Mouse (Mus musculus): ENCODE results near the gene Atp6ap2.
"Not testable (repeated sequence)": the region's sequence is repeated elsewhere in the genome, so short reads cannot be mapped to it uniquely, and the experiment has no call there.

The Atp6ap2 gene

DNA sequence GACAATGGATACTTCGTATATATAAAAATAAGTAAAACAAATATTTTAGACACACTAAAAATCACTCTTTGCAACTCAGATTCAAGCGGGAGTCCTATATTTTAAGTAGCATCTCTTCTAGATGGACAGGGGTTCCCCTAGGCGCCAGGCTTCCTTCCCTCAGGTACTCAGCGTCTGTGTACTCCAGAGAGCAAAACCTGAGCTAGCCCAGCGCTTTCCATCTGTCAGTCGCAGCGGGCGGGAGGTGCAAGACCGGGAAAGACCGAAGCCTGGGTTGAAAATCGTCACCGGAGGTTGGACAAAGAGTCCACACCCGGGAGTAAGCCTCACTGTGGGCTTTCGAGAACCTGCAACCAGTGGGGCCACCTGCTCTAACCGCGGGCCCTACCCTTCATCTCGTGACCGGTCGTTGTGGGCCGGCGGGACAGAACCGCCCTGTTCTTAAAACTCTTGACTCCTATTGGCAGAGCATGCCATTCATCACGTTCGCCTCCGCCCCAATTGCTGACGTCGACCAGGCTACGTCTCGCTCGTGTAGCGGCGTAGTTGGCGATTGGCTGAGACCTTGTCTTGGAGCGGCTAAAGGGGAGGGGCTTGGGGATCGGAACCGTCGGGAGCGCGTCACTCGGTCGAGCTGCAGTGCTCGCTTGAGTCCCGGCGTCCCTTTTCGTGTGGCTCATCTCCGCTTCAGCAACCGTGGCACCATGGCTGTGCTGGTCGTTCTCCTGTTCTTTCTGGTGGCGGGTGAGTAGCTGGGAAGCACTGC, at the start of gene Atp6ap2:
Gene Atp6ap2, plus strand, starts transcription at position 610 of the 766 bp plus-strand sequence.
- DNase-seq (ENCODE audit: extremely low spot score, low read depth, low spot score), result peak; percentile 64

DNA sequence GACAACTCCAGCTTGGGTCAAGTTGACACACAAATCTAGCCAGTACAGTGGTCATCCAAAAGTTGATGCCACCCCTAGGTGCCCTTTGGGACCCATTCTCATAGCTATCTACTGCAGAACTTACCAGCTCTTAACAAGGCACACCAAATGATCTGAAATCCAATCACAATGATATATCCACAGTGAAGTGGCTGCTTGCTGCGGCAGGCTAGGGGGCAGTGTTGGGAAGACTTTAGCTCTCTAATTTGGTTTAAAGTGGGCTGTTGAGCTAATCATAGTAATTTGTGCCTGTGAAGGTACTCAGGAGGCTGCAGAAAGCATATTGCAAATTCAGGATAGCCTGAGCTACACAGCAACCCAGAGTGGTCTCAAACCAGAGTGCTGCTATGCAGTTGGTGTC, 43.2 kb upstream of the Atp6ap2 start:
- no peak for DNase-seq (ENCODE audit: extremely low spot score, low read depth, low spot score)

DNA sequence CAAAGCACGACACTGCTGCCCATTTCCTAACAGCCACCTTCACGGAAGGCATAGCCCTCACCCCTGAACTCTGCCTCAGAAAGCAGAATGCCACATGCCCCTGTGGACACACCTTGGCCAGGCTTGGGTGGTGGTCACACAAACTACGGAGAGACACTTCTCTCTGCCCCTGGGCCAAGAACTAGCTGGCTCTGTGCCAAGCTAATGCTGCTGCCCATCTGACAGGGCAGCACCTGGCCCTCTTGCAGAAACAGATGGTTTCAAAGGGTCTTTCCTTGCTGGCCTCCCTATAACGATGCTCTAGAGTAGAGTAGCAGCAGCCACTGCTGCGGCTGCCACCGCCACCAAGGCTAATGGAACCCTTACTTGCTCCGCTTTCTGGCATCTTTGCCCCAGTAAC, 30.5 kb upstream of the Atp6ap2 start:
- no peak for DNase-seq (ENCODE audit: extremely low spot score, low read depth, low spot score)

DNA sequence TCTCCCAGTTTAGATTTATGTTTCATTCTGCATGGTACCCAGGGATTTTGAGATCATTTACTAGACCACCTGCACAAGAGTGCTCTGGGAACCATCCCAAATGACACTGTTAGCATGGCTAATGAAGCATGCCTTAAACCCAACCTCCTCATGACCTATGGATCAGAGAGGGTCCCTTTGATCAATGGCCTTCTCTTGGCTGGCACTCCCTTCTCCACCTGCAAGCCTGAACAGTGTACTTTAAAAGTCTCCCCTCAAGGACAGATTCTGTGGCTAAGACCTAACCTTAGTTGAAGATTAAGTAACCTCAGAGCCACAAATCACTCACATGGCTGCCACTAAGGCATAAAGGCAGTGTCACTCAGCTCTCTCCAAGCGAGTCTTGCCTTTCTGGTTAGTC, 16.2 kb upstream of the Atp6ap2 start:
- DNase-seq (ENCODE audit: extremely low spot score, low read depth, low spot score), result no peak

DNA sequence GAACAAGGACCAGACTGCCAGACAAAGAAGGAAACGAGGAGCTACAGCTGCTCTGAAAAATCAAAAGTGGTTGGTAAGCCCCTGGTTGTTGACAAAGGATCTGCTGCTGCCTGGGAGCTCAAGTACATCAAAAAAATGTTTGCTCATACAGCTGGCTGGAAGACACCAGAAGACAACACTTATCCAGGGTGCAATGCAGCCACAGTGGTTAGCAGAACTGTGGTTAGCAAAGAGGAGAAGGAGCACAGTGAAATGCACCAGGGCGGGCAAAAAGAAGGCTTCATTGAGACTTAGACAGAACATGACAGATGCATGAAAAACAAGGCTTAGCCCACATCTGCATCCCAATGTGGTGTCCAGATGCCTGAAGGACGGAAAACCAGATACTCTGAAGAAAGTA, 9.7 kb upstream of the Atp6ap2 start:
- DNase-seq (ENCODE audit: extremely low spot score, low read depth, low spot score), result no peak

DNA sequence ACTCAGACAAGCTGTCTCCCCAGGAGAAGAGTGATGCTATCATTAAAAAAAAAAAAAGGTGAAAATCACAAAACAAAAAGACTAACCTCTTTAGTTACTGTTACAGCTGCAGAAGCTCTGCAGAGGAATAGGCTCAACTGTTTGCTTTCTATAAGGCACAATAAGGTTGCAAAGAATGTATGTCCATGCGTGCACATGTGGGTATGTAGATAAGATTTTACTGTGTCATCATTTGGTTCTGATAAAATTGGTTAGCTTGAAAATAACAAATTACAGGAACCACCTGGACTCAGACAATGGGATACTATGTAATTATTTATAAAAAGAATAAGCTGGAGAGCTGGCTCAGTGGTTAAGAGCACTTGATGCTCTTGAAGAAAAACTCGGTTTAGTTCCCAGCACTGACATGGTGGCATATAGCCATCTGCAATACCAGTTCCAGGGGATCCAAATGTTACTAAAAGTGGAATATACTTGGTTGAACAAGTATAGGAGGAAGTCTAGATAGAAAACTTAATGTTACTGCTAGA, 9.2 kb upstream of the Atp6ap2 start:
- no peak for DNase-seq (ENCODE audit: extremely low spot score, low read depth, low spot score)

DNA sequence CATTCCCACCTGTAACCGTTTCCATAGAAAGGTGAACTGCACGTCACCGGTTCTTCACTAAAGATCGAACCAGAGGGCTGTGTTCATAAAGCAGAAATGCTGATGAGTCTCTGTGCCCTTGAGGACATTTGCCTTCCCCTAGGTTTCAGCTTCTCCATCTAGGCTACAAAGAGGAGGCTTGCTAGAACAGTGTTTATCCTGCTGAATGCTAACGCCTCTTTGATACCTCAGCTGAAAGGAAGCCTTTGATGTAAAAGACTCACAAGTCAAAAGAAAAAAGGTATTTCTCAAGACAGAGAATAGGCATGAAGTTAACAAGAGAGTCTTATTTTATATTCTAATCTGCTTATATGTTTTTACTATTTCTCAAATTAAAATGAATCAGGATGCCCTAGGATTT, 4.3 kb upstream of the Atp6ap2 start:
- no peak for DNase-seq (ENCODE audit: extremely low spot score, low read depth, low spot score)

DNA sequence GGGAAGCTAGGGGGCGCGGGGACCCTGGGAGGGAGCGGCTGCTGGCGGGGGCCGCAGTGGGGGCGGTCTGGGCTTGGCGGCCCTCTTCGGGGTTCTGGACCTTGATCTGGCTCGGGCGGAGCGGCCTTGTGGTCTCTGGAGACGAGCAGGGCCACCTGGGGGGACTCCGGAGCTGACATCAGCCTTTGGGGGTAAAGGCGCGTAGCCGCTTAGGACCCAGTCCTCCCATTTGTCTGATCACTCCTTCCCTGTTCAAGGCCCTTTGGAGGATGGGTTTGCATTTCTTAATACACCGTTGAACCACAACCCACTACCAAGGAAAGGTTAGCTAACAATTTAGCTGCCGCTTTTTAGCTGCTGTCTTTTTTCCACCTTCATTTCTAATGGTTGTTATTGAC, 356 bp downstream of the Atp6ap2 start:
- no peak for DNase-seq (ENCODE audit: extremely low spot score, low read depth, low spot score)

DNA sequence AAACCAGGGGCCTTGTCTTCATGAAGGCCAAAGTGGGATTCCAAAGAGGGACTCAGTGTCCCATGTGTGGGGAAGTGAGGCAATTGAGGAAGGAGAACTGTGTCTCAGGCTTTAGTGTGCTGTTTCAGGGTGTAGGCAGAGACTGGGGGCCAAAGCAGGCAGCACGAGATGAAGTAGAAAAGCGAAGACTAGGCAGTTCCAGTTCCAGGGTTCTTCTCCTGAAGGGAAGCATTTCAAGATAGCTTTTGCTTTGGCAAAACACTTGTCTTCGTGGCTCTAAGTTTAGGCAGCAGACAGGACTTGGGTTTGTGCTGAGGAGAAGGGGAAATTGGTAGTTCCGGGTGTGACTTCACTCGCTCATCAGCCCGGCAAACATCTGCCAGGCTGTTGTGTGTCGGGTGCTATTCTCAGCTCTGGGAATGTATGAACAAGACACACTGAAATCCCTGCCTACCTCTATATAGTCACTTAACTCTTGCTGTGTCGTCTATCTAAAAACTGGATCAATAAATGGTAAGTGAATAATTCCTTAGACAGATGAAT, 3.9 kb downstream of the Atp6ap2 start:
- DNase-seq (ENCODE audit: extremely low spot score, low read depth, low spot score), result no peak

DNA sequence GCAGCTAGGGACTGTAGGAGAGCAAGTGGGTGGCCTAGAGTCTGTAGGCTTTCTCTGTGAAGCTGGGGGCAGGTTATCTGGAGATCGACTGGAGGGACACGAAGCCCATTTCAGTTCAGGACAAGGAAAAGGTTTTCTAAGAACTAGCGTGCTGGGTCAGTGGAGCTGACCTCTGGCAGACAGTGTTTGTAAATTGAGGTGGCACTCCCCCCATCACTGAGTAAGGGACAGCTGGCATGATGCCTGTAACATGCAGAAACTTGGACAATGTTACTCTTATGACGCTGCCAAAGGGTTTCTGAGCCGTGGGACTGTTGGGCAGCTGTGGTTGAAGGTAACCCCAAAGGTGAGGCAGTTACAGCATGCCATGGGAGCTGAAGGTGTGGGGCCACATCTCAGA, 4.4 kb downstream of the Atp6ap2 start:
- DNase-seq (ENCODE audit: extremely low spot score, low read depth, low spot score), result no peak

DNA sequence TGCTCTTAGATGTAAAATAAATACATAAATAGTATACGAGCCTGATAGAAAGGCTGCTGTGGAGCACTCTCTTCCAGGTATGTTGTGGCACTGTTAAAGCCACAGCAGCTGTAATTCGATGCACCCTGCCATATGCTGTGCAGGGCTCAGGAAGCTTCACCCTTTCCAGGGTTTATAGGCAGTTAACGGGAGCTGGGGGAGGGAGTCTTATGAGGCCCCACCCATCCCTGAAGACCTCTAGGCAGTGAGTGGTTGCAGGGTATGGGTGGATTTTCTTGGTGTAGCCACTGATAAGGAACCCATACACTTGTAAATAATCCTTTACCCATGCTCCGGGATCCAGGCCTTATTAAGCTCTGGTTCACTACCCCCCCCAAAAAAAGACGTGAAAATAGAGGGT, 6.2 kb downstream of the Atp6ap2 start:
- no peak for DNase-seq (ENCODE audit: extremely low spot score, low read depth, low spot score)

DNA sequence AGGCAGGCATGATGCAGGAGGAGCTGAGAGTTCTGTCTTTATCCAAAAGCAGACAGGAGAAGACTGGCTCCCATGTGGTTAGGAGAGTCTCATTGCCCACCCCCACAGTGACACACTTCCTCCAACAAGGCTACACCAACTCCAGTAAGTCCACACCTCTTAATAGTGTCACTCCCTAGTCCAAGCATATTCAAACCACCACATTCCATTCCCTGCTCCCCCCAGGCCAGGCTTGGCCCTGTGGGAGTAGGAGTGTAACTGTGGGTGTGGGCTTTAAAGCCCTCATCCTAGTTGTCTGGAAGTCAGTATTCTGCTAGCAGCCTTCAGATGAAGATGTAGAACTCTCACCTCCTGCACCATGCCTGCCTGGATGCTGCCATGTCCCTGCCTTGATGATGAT, 22.9 kb downstream of the Atp6ap2 start:
- not testable (repeated sequence) for DNase-seq (ENCODE audit: extremely low spot score, low read depth, low spot score)

DNA sequence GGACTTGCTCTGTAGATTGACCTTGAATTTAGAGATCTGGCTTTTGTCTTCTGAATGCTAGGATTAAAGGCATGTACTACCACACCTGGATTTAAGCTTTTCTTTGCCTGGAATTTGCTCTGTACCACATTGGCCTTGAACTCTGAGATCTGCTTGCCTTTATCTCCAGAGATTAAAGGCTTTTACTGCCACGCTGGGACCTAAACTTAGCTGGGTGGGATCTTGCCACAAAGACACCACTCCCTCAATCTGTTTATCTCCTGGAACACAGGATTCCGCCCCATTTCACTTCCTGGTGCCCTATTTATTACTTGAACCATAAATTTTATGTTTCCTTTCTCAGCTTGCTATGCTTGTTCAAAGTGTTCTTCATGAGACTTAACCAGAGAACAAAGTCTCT, 23.6 kb downstream of the Atp6ap2 start:
- no peak for DNase-seq (ENCODE audit: extremely low spot score, low read depth, low spot score)

DNA sequence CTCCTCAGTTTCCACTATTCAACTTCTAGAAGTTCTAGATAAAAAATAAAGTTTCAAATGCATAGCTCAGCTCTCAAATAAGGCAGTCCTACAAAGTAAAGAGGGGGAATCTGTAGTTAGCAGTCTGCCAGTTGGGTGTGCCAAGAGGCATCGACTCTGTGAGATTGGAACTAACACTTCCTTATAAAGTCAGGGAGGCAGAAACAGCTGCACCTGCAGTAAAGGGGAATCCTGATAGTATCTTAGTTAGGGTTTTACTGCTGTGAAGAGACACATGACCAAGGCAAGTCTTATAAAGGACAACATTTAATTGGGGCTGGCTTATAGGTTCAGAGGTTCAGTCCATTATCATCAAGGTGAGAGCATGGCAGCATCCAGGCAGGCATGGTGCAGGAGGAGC, 24.8 kb downstream of the Atp6ap2 start:
- DNase-seq (ENCODE audit: extremely low spot score, low read depth, low spot score), result not testable (repeated sequence)

DNA sequence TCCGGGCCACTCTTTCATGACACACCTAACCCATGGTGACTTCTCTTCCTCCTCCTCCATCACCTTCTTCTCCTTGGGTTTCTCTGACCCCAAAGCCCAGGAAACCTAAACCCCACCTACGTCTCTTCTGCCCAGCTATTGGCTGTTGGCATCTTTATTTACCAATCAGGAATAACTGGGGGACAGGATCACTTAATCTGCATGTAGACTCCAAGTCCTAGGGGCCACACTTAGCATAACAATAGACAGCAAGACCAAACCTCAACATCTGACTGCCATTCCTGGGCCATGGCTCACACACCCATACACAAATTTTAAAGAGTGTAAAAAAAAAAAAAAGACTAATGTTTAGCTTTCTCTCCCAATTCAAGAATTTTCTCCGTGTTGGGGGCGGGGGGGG, 37.5 kb downstream of the Atp6ap2 start:
- no peak for DNase-seq (ENCODE audit: extremely low spot score, low read depth, low spot score)

DNA sequence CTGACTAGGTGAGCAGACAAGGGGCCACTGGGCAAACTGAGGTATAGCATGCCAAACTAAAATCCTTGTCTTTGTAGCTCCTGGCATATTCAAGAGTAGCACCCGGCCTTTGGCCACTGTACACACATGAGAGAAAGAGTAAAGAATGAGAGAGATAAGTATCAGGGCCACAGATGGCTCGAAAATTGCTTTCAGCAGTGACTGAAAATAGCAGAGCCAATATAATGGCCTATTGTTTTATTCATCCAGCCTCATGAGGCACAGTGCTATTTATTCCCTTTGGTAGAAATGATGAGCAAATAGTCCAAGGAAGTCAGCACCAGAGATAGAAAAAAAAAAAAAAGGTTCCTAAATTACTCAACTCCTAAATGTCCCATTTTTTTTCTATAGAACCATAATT, 57.4 kb downstream of the Atp6ap2 start:
- no peak for DNase-seq (ENCODE audit: extremely low spot score, low read depth, low spot score)

DNA sequence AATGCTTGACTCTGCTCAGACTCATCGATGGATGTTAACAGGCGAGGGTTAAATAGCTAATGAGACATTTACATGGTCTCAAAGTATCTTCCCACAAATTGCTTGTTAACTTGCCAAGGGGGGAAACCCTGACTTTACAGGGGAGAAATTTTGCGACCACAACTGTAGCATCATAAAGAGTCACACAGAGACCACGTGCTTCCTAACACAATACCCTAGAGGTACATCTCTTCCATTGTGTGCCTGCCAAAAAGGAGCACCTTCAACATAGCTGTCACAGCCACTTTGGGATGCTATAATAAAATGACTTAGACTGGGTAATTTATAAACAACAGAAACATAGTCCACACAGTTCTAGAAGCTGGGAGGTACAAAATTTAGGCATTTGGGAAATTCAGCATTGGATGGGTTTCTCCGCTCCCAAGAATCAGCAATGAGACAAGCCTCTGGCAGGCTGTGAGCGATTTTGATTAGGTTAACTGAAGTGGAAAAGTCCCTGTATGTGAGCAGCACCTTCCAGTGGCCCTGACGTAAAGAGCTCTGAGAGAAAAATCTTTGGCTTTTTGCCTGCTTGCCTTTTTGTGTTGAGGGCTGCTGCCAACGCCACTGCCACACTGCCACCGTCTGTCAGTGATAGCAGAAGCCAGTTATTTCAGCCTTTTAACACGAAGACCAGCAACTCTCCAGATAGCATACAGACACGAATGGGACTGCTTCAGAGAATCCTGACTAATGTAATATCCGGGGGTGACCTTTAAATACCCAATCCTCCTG, 58.1 kb downstream of the Atp6ap2 start:
- no peak for DNase-seq (ENCODE audit: extremely low spot score, low read depth, low spot score)

DNA sequence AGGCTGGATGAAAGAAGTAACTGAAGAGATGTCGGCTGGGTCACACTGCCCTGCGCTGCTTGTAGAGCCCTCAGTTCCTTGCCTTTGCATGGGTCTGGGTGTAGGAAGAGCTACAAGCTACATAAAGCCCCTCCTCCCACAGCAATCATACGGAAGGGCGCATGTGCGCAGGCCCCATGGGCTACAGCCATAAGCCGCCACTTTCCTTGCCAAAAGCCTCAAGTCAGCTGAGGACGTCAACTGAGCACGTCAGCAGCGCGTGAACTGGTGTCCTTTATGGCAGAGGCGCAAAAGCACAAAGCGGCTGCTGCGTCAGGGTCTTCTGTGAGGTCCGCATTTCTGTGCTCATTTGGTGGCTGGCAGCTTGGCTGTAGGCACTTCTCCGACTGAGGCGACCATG, 64.3 kb downstream of the Atp6ap2 start:
- no peak for DNase-seq (ENCODE audit: extremely low spot score, low read depth, low spot score)

DNA sequence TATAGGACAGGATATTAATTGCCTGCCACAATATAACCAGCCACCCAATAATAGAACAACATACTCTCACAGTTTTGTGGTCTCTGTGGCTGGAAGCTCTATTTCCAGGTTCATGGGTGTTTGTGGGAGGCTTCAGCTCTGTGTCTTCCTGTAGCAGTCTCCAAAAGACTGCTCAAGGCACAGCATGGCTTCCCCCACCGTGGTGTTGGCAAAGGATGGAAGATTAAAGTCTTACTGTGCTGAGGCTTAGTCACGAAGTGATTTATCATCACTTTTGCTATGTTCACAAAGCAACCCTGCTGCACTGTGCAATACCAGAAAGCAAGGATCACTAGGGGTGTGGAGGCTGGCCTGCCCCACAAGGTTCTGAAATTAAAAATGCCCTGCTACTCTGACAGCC, 66.3 kb downstream of the Atp6ap2 start:
- no peak for DNase-seq (ENCODE audit: extremely low spot score, low read depth, low spot score)

All from hindlimb bud, embryonic 11.5 days (tissue).